Comparison of ENCODE assay signal across 16 mouse cellular contexts in the genomic region with DNA sequence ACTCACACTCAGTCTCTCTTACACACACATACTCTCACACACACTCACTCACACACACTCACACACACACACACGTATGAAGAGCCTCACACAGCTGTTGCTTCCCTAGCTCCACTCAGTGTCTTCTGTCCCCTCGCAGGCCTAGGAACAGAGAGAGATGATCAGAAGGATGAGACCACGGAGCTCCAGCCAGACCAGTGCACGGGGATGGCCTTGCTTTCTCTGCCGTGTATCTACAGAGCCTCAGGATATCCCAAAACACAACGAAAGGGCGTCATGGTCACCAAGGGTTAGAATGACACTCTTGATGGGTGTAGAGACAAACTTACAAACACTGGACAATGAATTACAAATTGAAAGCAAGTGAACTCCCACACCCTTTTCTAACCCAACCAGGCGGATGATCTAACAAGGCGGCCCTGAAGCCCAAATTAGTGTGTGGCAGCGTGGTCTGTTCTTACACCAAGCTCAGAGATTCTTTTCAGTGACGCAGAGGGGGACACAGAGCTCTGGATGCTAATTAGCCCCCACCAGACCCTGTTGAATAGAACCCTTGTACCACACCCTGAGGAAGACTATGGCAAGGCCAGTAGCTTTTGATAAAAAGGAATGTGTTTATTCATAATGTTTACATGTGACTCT.
"Had no signal": no experiment of that assay in that cellular context is flagged by ENCODE, and none has a peak within 500 bp of the region (broad histone marks: within the 10 kb centered on the region; RNA-seq: fewer than 3 reads in every experiment).

No protein-coding gene starts in this region.

- H3K4me1 ChIP-seq: liver, embryonic 15.5 days; midbrain, embryonic 15.5 days had no signal

- H3K27ac ChIP-seq: layer of hippocampus, adult 2 months; liver, embryonic 15.5 days; midbrain, embryonic 15.5 days; neural tube, embryonic 15.5 days had no signal

- H3K4me2 ChIP-seq: liver, embryonic 11.5 days; liver, embryonic 15.5 days; midbrain, embryonic 15.5 days; neural tube, embryonic 15.5 days had no signal

- H3K27me3 ChIP-seq: liver, embryonic 15.5 days; midbrain, embryonic 15.5 days; neural tube, embryonic 15.5 days had no signal

- DNase-seq: kidney, adult 11 months; kidney, postnatal 10 days; kidney, postnatal 4 days; left cerebral cortex, postnatal 4 days; lung, adult 2 months; lung, postnatal 36 days; right cerebral cortex, postnatal 4 days; spleen, adult 18-20 months; thymus, adult 18-20 months; thymus, postnatal 14 days had no signal

- ATAC-seq: lung, postnatal 0 days; midbrain, embryonic 15.5 days had no signal

- H3K9ac ChIP-seq: liver, embryonic 15.5 days; midbrain, embryonic 15.5 days; neural tube, embryonic 15.5 days had no signal

- H3K36me3 ChIP-seq: liver, embryonic 15.5 days; midbrain, embryonic 15.5 days; neural tube, embryonic 15.5 days had no signal

- H3K9me3 ChIP-seq: liver, embryonic 15.5 days; midbrain, embryonic 15.5 days; neural tube, embryonic 15.5 days had no signal

- H3K4me3 ChIP-seq: layer of hippocampus, adult 2 months; liver, embryonic 15.5 days; midbrain, embryonic 15.5 days; neural tube, embryonic 15.5 days had no signal
